Mouse (Mus musculus) CD4-positive helper T cell, adult 2 months (primary cell): ENCODE data around the gene Gse1.

Experiments
- DNase-seq: peaks from one replicate; pipeline ENCODE4 v3.0.0-alpha.2; 2012; ENCODE audit warnings: low read depth, missing footprints, low spot score

Gse1 gene

GRCm38 (mm10) chr8:120227891-120228591, at the start of gene Gse1:
Gene Gse1 (plus strand): TSS chr8:120228456.
- peak; percentile 28 for DNase-seq

DNA sequence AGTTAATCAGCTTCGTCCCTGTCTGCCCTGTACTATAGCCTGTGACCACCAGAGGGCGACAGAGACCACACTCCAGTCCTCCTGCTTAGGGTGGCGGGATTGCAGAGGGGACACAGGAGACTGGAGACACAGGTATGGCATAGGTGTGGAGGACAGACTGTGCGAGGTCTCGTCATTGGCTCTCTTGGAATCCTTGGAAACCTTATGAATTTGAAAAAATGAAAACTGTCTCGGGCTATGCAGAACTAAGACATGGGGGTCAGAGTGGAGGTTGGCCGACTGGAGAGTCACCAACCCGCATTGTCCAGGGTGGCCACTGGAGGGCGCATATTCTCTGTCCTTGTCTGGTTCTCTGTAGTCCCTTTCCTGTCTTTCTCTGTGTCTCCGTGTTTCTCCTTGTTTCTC, 49.2 kb upstream of the Gse1 start:
- peak; percentile 82 for DNase-seq

GRCm38 (mm10) chr8:120180445-120180970, 47.7 kb upstream of the Gse1 start:
- DNase-seq, result no peak

GRCm38 (mm10) chr8:120181274-120181673, 47.0 kb upstream of the Gse1 start:
- DNase-seq, result no peak

DNA sequence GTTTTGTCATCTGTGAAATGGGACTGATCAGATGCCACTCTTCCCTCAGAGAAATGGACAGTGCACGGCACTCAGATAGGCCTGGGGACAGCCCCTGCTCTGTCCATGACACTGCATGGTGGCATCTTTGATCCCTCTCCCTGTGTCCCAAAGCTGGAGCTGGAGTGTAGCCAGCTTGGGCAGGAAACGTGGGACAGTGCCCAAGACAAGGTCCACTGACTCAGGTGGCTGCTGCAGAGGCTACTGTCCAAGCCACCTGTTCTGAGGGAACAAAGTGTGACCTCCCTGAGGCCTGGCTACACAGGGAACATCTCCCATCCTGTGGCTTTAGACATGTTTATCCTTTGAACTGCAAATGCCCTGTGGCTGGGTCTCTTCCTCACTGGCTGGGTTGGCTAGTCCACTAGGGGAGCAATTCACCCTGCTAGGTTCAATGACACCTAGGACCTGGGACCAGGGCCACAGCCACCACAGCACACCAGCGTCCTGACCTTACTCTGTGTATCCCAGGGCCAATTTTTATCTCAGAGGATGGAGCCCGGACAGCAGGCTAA, 46.3 kb upstream of the Gse1 start:
- no peak for DNase-seq

DNA sequence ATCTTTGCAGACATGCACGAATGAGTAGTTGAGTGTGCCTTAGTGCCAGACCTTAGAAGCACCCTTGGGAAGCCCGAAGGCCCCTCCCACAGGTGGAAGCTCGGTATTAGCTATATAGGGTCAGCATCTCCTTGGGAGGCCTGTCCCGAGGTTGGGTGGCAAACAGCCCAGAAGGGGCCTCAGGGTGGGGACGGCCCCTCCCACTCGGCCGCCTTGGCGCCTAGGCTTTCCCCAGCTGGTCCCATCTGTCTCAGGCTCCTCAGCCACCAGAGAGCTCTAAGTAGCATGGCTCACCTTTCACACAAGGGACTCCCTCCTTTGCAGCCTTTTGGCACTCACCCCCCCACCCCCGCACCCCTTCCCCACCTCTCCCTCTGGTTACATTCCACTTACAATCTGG, 43.9 kb upstream of the Gse1 start:
- no peak for DNase-seq

- DNase-seq, result no peak
These were observed 43.1 kb upstream of the Gse1 start for GRCm38 (mm10) chr8:120184850-120185792.

GRCm38 (mm10) chr8:120186454-120186853, 41.8 kb upstream of the Gse1 start:
- DNase-seq, result no peak

DNA sequence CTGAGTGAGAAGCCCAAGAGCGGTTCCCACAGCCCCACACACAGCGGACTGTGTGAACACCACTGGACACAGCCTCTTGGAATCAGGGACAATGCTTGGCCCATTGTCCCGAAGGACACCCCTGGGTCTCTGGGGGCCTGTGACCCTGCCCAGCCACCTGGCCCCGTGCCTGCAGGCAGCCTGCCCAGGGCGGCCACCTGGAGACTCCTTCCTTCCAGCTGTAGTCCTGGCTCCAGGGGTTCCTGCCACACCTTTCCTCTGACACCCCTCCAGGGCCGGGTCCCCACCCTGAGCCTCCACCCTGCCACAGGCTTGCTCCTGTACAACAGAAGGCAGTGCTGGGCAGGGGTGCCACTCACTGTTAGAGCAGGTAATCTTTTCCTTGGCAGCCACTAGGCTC, 39.7 kb upstream of the Gse1 start:
- DNase-seq, result no peak

GRCm38 (mm10) chr8:120189440-120189839, 38.8 kb upstream of the Gse1 start:
- DNase-seq, result no peak

DNA sequence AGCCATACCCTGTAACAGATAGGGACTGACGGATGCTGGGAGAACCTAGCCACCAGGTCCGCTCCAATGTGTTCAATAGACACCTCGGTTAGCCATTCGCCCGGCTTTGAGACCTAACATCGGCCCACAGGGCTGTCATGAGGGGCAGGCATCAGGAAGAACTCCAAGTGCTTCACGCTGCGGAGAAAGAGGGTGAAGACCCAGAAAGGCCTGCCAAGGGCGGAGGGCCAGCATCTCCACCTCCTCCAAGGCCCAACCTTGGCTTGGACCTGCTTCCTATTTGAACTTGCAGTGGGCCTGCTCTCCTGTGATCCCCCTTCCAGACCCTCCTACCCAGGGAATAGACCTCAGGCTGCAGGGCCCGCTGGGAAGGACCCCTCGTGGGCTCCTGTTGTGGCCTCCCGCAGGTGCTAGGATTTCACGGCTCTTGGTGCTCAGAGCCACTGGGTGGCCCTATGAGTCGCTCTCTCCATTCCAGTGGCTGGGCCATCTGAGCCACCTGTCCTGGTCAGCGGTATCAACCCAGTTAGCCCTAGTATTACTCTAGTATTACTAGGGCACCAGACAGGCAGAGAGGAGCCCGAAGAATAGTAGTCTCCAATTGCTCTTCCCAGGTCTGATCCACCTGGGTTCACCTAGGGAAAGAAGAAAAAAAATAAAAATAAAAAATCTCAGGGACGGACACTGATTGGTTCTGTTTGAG, 38.0 kb upstream of the Gse1 start:
- no peak for DNase-seq

GRCm38 (mm10) chr8:120190810-120191413, 37.3 kb upstream of the Gse1 start:
- DNase-seq, result no peak

GRCm38 (mm10) chr8:120191633-120192032, 36.6 kb upstream of the Gse1 start:
- DNase-seq, result no peak

- DNase-seq, result no peak
These were observed 36.1 kb upstream of the Gse1 start for GRCm38 (mm10) chr8:120192118-120192517.

DNA sequence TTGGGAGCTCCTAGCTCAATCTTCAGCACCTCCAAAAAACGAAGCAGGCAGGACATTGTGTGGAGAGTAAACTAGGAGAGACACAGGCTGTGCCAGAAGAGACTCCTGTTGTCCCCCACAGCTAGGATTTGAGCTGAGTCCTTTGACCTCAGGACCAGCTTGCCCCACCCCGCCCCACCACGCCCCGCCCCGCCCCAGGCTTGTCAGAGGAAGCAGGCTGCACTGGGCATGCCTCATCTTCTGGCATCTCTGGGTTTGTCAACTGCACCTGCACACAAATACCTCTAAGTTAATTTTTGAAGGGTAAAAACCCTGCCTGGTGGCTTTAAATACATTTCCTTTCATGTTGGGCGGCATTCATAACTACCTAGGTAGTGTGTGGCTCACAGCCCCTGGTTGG, 26.9 kb upstream of the Gse1 start:
- DNase-seq, result no peak

DNA sequence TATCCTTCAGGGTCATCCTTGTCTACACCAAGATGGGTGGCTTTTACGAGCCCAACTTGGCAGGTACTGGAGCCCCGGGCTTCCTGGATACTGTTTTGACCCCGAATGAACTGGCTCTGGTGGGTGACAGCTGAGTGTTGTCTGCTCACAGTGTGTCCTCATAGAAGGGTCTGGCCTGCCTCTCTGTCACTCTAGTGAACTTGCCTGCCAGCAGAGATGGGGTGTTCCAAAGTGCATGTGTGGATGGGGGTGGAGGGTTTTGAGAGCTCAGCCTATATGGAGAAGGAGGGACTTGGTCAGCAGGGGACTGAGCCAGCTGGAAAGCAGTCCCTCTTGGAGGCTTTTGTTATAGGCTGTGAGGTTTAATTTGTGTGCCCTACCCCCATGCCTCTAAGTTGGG, 25.7 kb upstream of the Gse1 start:
- no peak for DNase-seq

DNA sequence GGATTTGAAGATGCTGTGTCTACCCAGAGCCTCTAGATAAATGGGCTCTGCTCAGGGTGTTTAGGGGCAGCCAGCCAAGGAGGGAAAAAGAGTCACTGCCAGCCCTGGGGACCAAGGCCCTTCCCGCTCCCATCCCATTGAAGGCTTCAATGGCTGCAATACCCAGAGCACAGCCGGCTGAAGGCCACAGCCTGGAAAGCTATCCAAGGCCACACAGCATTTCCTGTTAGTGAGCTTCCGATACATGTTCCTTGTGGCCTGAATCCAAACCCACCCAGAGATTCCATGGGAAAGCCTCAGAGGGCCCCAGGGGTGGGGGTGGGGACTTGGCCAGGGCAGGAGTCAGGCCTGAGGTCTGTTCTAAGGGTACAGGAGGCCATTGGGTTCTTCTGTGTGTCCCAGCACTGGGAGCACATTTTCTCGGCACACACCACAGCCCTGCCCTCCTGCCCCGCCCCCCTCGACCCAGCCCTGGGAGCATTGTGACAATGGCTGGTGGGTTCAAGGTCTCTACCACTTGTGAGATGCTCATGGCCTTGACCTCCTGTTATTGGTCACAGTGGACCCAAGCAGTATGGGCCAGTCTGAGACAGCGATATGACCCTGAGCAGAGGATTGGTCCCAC, 23.4 kb upstream of the Gse1 start:
- no peak for DNase-seq

DNA sequence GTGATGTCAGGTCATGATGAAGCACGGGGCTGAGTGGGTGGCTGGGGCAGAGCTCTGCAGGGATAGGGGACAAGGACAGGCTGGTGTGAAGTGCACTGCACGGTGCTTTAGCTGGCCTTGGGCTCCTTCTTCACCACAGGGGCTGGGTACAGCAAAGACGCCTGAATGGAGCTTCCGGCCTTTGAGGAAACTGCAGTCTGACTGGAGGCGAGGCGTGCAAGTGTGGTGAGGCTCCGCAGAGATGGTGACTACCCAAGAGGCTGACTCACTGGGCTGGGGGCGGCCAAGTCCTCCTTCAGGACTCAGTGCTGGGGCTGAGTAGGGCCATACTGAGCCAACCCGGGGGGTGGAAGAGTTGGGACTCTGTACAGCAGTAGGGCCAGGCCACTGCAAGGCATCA, 22.3 kb upstream of the Gse1 start:
- no peak for DNase-seq

DNA sequence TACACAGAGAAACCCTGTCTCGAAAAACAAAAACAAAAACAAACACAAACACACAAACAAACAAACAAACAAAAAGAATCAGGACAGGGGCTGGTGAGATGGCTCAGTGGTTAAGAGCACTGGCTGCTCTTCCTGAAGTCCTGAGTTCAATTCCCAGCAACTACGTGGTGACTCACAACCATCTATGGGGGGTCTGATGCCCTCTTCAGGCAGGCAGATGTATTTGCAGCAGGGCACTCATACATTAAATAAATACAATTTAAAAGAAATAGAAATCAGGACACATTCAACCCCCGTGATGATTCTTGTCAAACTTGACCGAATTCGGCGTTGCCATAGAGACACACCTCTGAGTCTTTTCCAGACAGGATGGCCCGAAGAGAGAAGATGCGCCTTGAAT, 20.9 kb upstream of the Gse1 start:
- no peak for DNase-seq

GRCm38 (mm10) chr8:120208113-120208512, 20.1 kb upstream of the Gse1 start:
- DNase-seq, result no peak

- DNase-seq, result no peak
These were observed 16.9 kb upstream of the Gse1 start for GRCm38 (mm10) chr8:120211345-120211744.
